Mouse (Mus musculus): ENCODE data around the gene Mtg2. TPM values are rescaled to one million over a fixed set of nuclear protein-coding genes. Genes with fewer than 3 reads are reported as not detected.

Gene Mtg2
- polyA plus RNA-seq, 1 experiment from 2014 or later, result 15.2 TPM

DNA sequence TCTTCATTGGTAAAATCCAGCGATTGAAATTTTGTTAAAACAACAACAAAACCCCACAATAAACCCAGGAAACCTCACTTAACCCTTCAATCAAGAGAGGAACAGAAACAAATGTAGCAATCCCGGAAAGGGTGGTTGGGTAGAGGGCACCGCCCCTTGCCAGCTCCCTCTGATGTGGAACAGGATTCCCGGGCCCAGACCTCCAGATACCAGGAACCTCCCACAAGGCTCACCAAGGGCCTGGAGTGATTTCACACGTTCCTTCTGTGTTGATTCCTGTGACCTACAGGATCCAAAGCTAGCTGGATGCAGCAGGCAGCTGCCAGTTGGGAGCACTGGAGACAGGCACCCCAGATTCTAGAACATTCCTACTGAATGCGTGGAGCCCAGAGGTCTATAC is 30.0 kb upstream of the Mtg2 start:
- 49% methylated on average over 6 of the region's 6 CpGs for WGBS (ENCODE audit: insufficient replicate concordance)
- no peak for ATAC-seq (ENCODE audit: low read depth)
- peak overlapping the region; percentile 89; the same call in 1 of the 2 replicates for H3K27ac ChIP-seq

DNA sequence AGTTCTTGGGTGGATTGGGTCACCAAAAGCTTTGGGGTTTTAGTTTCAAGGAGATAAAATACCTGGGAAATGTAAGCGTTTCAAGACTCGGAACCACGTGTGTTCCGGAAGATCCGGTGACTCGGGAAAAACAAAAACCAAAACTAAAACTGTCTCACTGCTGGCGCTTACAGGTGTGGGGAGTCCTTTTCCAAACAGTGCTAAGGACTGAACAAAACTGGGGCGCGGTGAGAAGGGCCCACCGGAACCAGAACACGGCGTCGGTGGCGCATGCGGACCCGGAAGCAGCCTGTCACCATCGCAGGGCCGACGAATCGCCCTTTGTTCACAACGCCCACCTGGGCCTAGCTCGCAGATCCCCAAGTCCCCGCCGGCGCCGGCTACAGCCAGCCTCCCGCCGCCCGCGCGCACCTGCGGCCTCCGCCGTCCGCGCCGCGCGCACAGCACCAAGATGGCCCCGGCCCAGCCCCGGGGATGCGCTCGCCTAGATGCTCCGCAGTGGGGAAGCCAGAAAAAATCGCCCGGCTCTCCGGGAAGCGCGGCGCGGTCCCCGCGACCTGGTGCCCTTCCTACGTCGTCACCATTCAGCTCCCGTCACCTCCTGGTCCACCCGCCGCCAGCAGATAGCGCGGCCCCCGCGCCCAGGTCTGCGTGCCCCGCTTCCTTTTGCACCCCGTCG is 28.7 kb upstream of the Mtg2 start:
- H3K4me3 ChIP-seq (replicated peaks), result peak overlapping the region; percentile 75
- peak overlapping the region; percentile 89 for H3K27ac ChIP-seq
- H3K4me2 ChIP-seq, result peak overlapping the region; percentile 100
- peak overlapping the region; percentile 94 for H3K9ac ChIP-seq
- peaks cover 33% of the 10 kb centered on the region for H3K36me3 ChIP-seq
- no peaks in the 10 kb centered on the region for H3K9me3 ChIP-seq (replicated peaks)
- WGBS (ENCODE audit: insufficient replicate concordance), result under 1% methylated on average over 66 of the region's 66 CpGs
- H3K4me1 ChIP-seq (replicated peaks), result peaks cover 38% of the 10 kb centered on the region
- no peak for DNase-seq
- peak; percentile 60 for ATAC-seq (ENCODE audit: low read depth)
- H3K27me3 ChIP-seq, result peaks cover 8% of the 10 kb centered on the region; the same call in 1 of the 2 replicates

More for the DNA sequence above, 30.0 kb upstream of the Mtg2 start:
- Histone ChIP-seq H3K9ac (peak overlapping the region; percentile 94), H3K27me3 (peaks cover 8% of the 10 kb centered on the region; the same call in 1 of the 2 replicates), H3K36me3 (peaks cover 46% of the 10 kb centered on the region), H3K9me3 (replicated peaks) (no peaks in the 10 kb centered on the region), H3K4me1 (replicated peaks) (peaks cover 38% of the 10 kb centered on the region), H3K4me3 (replicated peaks) (peak overlapping the region; percentile 75), H3K4me2 (peak overlapping the region; percentile 100)
- DNase-seq, result no peak

DNA sequence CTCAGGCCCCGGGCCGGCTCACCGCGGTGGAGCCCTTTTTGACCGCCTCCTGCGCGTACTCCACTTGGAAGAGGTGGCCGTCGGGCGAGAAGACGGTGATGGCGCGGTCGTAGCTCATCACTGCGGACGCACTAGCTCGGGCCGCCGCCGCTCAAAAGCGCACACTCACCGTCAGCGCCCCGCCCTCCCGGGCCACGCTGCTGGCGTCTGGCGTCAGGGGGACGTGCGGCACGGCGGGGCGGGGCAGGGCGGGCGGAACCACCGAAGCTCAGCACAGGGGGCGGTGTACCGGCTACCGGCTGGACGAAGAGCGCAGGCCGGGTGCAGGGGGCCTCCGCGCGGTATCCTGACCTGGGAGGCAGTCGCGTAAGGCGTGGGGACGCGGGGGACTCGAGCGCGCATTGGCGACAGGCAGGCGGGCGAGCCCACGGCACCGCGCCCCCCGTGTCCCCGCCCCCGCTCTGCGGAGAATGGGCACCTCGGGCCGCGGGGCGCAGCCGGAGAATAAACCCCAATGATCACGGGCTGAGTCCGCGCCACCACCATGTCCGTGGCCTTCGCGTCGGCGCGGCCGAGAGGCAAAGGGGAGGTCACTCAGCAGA is 28.0 kb upstream of the Mtg2 start, which contains the start of the genes Psma7 and Ss18l1:
TSS of gene Psma7 (minus strand) at position 178 of the 602 bp plus-strand sequence.
TSS of gene Ss18l1 (plus strand) at position 254 of the 602 bp plus-strand sequence.
- H3K9me3 ChIP-seq (replicated peaks), result no peaks in the 10 kb centered on the region
- peak; percentile 86 for DNase-seq
- peaks cover 38% of the 10 kb centered on the region for H3K4me1 ChIP-seq (replicated peaks)
- peak within 1 kb of the TSS; percentile 94 for H3K9ac ChIP-seq
- WGBS (ENCODE audit: insufficient replicate concordance), result 1% methylated on average over 57 of the region's 78 CpGs
- peak within 1 kb of the TSS; percentile 75 for H3K4me3 ChIP-seq (replicated peaks)
- peaks cover 8% of the 10 kb centered on the region; the same call in 1 of the 2 replicates for H3K27me3 ChIP-seq
- peak within 1 kb of the TSS; percentile 100 for H3K4me2 ChIP-seq
- peaks cover 27% of the 10 kb centered on the region for H3K36me3 ChIP-seq
- H3K27ac ChIP-seq, result peak within 1 kb of the TSS; percentile 89
- ATAC-seq (ENCODE audit: low read depth), result peak; percentile 96

DNA sequence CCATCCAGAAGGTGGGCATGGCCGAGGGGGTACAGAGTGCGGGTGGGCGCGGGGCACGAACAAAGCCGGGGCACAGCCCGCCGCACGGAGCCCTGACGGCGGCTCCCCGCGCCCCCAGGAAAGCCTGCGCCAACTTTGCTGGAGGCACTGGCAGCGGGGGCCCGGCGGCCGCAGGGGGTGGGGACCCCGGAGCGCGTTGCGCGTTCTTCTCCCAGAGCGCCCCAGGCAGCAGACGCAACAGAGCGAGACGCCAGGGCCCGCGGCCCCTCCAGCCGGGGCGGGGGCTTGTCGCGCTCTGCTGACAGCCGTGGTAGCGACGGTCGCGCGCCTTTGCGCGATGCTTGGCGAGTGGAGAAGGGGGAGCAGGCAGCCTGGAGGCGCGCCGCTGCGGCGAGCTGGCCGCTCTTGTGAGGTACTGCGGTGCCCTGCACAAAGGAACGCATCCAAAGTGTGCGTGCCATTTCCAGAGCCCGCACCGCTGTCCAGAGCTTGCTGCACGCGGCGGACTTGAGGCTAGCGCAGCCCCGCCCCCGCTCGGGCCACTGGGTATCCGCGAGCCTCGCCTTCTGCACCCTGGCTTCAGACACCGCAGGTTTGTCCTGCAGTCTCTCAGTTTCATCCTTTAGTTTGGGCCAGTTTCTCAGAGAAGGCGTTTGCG is 27.4 kb upstream of the Mtg2 start:
- Histone ChIP-seq H3K27ac (peak overlapping the region; percentile 89), H3K36me3 (peaks cover 20% of the 10 kb centered on the region), H3K9ac (peak overlapping the region; percentile 94), H3K27me3 (peaks cover 8% of the 10 kb centered on the region; the same call in 1 of the 2 replicates), H3K4me2 (peak overlapping the region; percentile 100), H3K9me3 (replicated peaks) (no peaks in the 10 kb centered on the region), H3K4me1 (replicated peaks) (peaks cover 38% of the 10 kb centered on the region), H3K4me3 (replicated peaks) (peak overlapping the region; percentile 75)
- WGBS (ENCODE audit: insufficient replicate concordance), result under 1% methylated on average over 63 of the region's 66 CpGs
- DNase-seq (peak; percentile 41), ATAC-seq (ENCODE audit: low read depth) (peak; percentile 4; the same call in 1 of the 2 replicates)

DNA sequence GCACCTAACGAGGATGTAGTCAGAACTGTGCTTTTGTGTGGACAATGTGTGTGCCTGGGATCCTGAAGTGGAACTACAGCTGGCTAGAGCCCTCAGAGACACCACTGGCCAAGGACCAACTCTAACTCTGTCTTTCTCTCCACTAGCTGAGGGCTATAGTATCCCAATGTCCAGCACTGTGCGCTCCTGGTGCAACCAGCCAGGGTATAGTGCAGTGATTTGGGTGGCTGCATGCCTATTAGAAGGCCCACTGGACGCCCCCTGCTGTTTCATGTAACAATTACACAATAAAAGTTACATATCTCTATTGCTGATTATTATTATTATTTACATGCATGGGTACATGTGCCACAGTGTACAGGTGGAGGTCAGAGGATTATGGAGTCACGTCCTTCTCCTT is 25.1 kb upstream of the Mtg2 start:
- Histone ChIP-seq H3K9ac (no peak overlapping the region), H3K4me3 (replicated peaks) (no peak overlapping the region), H3K4me2 (no peak overlapping the region), H3K4me1 (replicated peaks) (peaks cover 30% of the 10 kb centered on the region), H3K27ac (no peak overlapping the region), H3K36me3 (no peaks in the 10 kb centered on the region), H3K9me3 (replicated peaks) (no peaks in the 10 kb centered on the region), H3K27me3 (peaks cover 8% of the 10 kb centered on the region; the same call in 1 of the 2 replicates)
- DNase-seq (peak; percentile 24), ATAC-seq (ENCODE audit: low read depth) (no peak)
- 42% methylated on average over 4 of the region's 4 CpGs for WGBS (ENCODE audit: insufficient replicate concordance)

DNA sequence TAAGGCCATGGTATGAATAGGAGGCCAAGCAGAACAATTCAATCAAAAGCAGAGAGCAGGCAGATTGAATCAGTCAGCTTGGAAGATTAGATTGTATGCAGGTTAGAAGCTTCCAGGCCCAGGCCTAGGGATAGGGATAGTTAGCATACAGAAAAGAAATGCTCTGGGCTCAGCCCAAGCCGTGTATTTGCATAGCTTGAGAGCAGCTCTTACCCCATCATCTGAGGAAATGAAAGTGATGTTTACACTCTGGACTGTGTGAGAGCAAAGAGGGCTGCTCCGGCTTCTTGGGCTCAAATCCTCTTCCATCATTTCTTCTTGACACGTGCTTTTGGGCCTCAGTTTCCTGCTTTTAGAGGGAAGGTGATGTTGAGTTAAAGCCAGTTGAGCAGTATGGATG is 22.8 kb upstream of the Mtg2 start:
- peaks cover 8% of the 10 kb centered on the region; the same call in 1 of the 2 replicates for H3K27me3 ChIP-seq
- H3K27ac ChIP-seq, result no peak overlapping the region
- no peak for DNase-seq
- WGBS (ENCODE audit: insufficient replicate concordance), result 68% methylated on average over 3 of the region's 3 CpGs
- no peaks in the 10 kb centered on the region for H3K36me3 ChIP-seq
- H3K4me3 ChIP-seq (replicated peaks), result no peak overlapping the region
- H3K4me2 ChIP-seq, result no peak overlapping the region
- no peaks in the 10 kb centered on the region for H3K9me3 ChIP-seq (replicated peaks)
- peaks cover 20% of the 10 kb centered on the region for H3K4me1 ChIP-seq (replicated peaks)
- no peak overlapping the region for H3K9ac ChIP-seq
- ATAC-seq (ENCODE audit: low read depth), result no peak

DNA sequence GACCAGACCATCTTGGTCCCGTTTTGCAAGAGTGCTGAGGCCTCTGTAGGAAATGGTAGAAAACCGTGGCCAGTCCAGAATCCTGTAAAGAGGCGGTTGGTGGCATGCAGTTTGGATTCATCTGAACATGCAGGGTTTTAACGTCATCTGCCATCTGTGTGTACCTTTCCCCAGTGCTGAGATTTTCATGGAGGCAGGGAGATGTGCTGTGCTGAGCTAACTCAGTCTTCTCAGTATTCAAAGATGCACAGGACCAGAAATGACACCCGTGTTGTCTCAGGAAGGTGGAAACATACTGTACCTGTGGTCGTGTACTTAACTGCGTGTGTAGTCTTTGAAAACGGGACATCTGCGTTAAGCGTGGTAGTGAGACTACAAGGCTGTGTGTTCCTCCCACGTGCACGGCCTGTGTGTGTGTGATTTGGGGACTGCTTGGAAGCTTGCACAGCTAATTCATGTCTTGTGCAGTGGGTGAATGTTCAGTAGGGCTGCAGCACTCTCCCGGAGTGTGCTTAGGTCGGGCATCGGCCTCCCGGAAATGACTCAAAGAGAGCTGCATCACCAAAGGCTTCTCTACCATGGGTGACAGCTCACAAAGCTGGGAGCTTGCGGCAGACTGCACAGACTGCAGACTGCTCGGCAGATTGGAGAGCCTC is 22.3 kb upstream of the Mtg2 start:
- H3K4me1 ChIP-seq (replicated peaks), result peaks cover 16% of the 10 kb centered on the region
- 81% methylated on average over 18 of the region's 18 CpGs for WGBS (ENCODE audit: insufficient replicate concordance)
- H3K9ac ChIP-seq, result no peak overlapping the region
- no peak for DNase-seq
- H3K27me3 ChIP-seq, result peaks cover 6% of the 10 kb centered on the region; the same call in 1 of the 2 replicates
- H3K4me3 ChIP-seq (replicated peaks), result no peak overlapping the region
- H3K36me3 ChIP-seq, result no peaks in the 10 kb centered on the region; the same call in 1 of the 2 replicates
- no peak overlapping the region for H3K4me2 ChIP-seq
- H3K27ac ChIP-seq, result no peak overlapping the region
- H3K9me3 ChIP-seq (replicated peaks), result no peaks in the 10 kb centered on the region
- no peak for ATAC-seq (ENCODE audit: low read depth)

DNA sequence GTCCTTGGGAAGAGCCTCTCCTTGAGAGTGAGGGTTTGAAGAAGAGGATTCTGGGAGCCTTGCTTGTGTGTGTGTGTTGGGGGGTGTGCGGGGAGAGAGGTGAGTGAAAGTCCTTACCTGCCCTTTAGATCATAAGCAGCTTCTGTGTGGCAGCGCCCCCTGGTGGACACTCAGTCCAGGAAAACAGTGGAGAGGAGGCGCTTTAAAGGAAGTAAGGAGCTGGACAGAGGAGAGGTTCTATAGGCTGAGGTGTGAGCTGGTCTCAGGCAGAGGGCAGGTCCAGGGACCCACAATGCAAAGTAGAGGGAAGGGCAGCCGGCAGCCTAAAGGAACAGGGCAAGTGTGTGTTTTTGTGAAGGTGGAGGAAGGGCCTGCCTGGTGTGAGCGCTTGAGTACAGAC is 19.4 kb upstream of the Mtg2 start:
- 25% methylated on average over 5 of the region's 5 CpGs for WGBS (ENCODE audit: insufficient replicate concordance)
- ATAC-seq (ENCODE audit: low read depth), result peak; percentile 57

DNA sequence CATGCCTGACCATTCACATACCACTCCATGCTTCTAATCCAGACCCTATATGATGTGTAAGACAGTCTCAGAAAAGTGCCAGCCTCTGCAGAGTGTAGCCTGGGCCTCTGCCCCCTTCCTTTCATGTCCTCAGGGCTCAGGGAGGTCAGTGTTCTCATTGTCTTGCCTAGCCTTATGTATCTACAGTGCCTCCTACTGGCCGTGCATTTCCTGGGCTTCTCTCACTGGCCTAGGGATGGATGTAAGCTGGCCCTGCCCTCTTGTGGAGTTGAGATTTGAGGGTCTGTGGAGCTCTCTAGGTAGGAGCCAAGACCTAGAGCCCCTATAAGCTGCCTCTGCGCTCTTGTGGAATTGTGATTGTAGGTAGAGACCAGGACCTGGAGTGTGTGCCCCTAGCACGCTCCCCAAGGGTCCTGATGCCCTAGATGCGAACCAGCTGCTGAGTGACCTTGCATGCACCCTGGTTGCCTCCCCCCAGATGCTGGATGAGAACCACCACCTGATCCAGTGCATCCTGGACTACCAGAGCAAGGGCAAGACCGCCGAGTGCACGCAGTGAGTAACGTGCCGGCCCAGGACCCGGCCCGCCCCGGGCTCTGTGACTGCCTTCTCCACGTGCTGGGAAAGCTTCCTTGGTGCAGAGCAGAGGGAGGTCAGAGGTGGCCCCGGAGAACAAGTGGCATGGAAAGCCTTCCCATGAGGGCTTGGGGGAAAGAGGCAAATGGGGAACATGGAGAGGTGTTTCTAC is 18.2 kb upstream of the Mtg2 start:
- H3K27me3 ChIP-seq, result no peaks in the 10 kb centered on the region
- peaks cover 13% of the 10 kb centered on the region for H3K36me3 ChIP-seq
- no peak overlapping the region for H3K4me2 ChIP-seq
- H3K9ac ChIP-seq, result no peak overlapping the region
- no peak overlapping the region for H3K27ac ChIP-seq
- H3K9me3 ChIP-seq (replicated peaks), result no peaks in the 10 kb centered on the region
- DNase-seq (no peak), ATAC-seq (ENCODE audit: low read depth) (no peak; the same call in 1 of the 2 replicates)
- 83% methylated on average over 14 of the region's 14 CpGs for WGBS (ENCODE audit: insufficient replicate concordance)
- no peak overlapping the region for H3K4me3 ChIP-seq (replicated peaks)
- H3K4me1 ChIP-seq (replicated peaks), result peaks cover 3% of the 10 kb centered on the region; the same call in 1 of the 2 replicates

More for the DNA sequence above, 19.4 kb upstream of the Mtg2 start:
- DNase-seq, result peak; percentile 66
- Histone ChIP-seq H3K36me3 (peaks cover 12% of the 10 kb centered on the region), H3K4me3 (replicated peaks) (no peak overlapping the region), H3K9ac (no peak overlapping the region), H3K27me3 (no peaks in the 10 kb centered on the region), H3K4me2 (no peak overlapping the region), H3K4me1 (replicated peaks) (peaks cover 3% of the 10 kb centered on the region; the same call in 1 of the 2 replicates), H3K27ac (no peak overlapping the region), H3K9me3 (replicated peaks) (no peaks in the 10 kb centered on the region)

DNA sequence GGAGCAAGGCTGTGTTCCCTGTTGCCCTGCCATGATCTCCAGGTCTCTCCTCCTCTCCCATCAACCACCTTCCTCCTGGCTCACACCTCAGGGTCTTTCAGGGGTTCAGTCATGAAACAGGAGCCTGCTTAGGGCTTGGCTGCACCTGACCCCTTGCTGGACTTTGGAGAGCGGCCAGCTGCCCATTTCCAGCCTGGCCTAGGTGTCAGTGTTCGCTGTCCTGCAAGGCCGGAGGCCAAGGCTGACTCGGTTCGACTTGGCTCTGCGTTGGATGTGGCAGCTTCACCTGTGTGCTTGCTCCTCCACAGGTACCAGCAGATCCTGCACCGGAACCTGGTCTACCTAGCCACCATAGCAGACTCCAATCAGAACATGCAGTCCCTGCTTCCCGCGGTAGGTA is 17.4 kb upstream of the Mtg2 start:
- Histone ChIP-seq H3K4me1 (replicated peaks) (peaks cover 3% of the 10 kb centered on the region; the same call in 1 of the 2 replicates), H3K4me3 (replicated peaks) (no peak overlapping the region), H3K9me3 (replicated peaks) (no peaks in the 10 kb centered on the region), H3K4me2 (no peak overlapping the region), H3K36me3 (peaks cover 20% of the 10 kb centered on the region), H3K27me3 (no peaks in the 10 kb centered on the region), H3K9ac (no peak overlapping the region), H3K27ac (no peak overlapping the region)
- 85% methylated on average over 9 of the region's 9 CpGs for WGBS (ENCODE audit: insufficient replicate concordance)
- ATAC-seq (ENCODE audit: low read depth) (no peak), DNase-seq (no peak)

All from liver, embryonic 13.5 days (tissue).